Mouse (Mus musculus) heart, adult 2 months (tissue): ENCODE results near the gene Zbtb8os.

Source experiments
- CTCF ChIP-seq: fragments of 200-600 bp; IDR thresholded peaks from 2 replicates; pipeline ENCODE4 v1.8.1; 2022; ENCODE audit warnings: antibody characterized with exemption, mild to moderate bottlenecking, moderate library complexity
- EP300 ChIP-seq: fragments of 200-500 bp; IDR thresholded peaks from 2 replicates; pipeline ENCODE4 v1.6.1; 2011; ENCODE audit warnings: low read depth, low read length, control low read depth; ENCODE audit not compliant: insufficient read depth
- POLR2A ChIP-seq: fragments of 200-500 bp; IDR thresholded peaks from 2 replicates; pipeline ENCODE4 v1.6.1; 2011; ENCODE audit warnings: mild to moderate bottlenecking, low read depth, low read length, control low read depth; ENCODE audit not compliant: insufficient read depth

- no peak for TF ChIP-seq CTCF
- no peak for TF ChIP-seq POLR2A
- TF ChIP-seq EP300 = no peak
Observed at GRCm38 (mm10) chr4:129385685-129386084, 50.2 kb downstream of the Zbtb8os start.
